Mouse (Mus musculus) forebrain, embryonic 11.5 days (tissue): ENCODE data around the gene Tjp3. TPM values are rescaled to one million over a fixed set of nuclear protein-coding genes. Genes with fewer than 3 reads are reported as not detected.

ENCODE experiments used
- ATAC-seq: fragments of 200-750 bp; cut with Nextera tagmentation; replicated peaks from 2 replicates; pipeline ENCODE4 v1.8.0; 2017; ENCODE audit warnings: moderate TSS enrichment; ENCODE audit not compliant: low FRiP score
- DNase-seq: peaks from one replicate; pipeline ENCODE4 v3.0.0-alpha.2; 2017; ENCODE audit warnings: low spot score
- H3K27ac ChIP-seq: fragments of 300-500 bp; sonication (generic); 2 replicates; pipeline ENCODE4 v1.5.1; 2014; ENCODE audit warnings: low read depth, low read length
- H3K27me3 ChIP-seq: fragments of 300-500 bp; sonication (generic); 2 replicates; pipeline ENCODE4 v1.6.1; 2014; ENCODE audit warnings: mild to moderate bottlenecking, low read length, mixed read lengths; ENCODE audit not compliant: control insufficient read depth, insufficient read depth
- H3K36me3 ChIP-seq: fragments of 300-500 bp; sonication (generic); 2 replicates; pipeline ENCODE4 v1.6.1; 2014; ENCODE audit warnings: mild to moderate bottlenecking, low read length, moderate library complexity, mixed read lengths; ENCODE audit not compliant: control insufficient read depth, insufficient read depth
- H3K4me1 ChIP-seq: fragments of 300-500 bp; sonication (generic); replicated peaks from 2 replicates; pipeline ENCODE4 v1.6.1; 2014; ENCODE audit warnings: low read length, mixed read lengths; ENCODE audit not compliant: control insufficient read depth, insufficient read depth
- H3K4me2 ChIP-seq: fragments of 300-500 bp; sonication (generic); 2 replicates; pipeline ENCODE4 v1.6.1; 2014; ENCODE audit warnings: low read depth, mild to moderate bottlenecking, low read length, moderate library complexity, mixed read lengths; ENCODE audit not compliant: severe bottlenecking
- H3K4me3 ChIP-seq: fragments of 300-500 bp; sonication (generic); 2 replicates; pipeline ENCODE4 v1.5.1; 2014; ENCODE audit warnings: low read depth, low read length
- H3K9ac ChIP-seq: fragments of 300-500 bp; sonication (generic); 2 replicates; pipeline ENCODE4 v1.6.1; 2014; ENCODE audit warnings: low read length
- H3K9me3 ChIP-seq: fragments of 300-500 bp; sonication (generic); 2 replicates; pipeline ENCODE4 v1.6.1; 2016; ENCODE audit warnings: low read length, mixed read lengths; ENCODE audit not compliant: control insufficient read depth
- WGBS: fragments of 180-500 bp; shearing (Covaris S2); extraction: QIAGEN DNeasy Blood & Tissue Kit; methylation state at CpG from one replicate; pipeline ENCODE4 v1.1.7; 2014; 5-methylcytosine and 5-hydroxymethylcytosine counted together
- polyA plus RNA-seq: library from polyadenylated mRNA; unstranded; fragments of >200 nt; fragmentation: Nextera tagmentation; extraction: Ambion mirVana; gene quantifications from 2 replicates; pipeline ENCODE4 v1.2.1, GENCODE M21; 2014

The Tjp3 gene
- polyA plus RNA-seq, 1 experiment from 2014 or later = 11.9 TPM

DNA sequence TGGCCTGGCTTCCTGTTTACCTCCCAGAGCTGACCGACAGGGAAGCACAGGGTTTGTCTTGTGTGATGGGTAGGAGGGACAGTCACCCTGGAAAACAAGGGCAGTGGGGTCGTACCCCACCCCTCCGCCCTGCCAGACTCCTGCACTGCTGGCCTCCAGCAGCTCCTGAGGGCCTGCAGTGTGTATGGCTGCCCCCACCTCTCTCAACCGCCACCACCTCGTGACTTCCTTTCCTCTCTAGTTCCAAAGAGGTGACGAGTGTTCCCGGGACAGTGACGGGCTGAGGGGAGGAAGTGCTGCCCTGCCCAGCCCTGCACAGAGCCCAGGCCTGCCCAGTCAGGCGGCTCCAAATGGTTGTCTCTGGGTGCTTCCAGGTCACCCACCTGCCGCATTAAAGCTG is 6.5 kb upstream of the Tjp3 start:
- 79% methylated on average over 10 of the region's 10 CpGs for WGBS
- Histone ChIP-seq H3K36me3 (no peaks in the 10 kb centered on the region), H3K9ac (no peak overlapping the region), H3K27ac (no peak overlapping the region), H3K4me2 (no peak overlapping the region), H3K27me3 (no peaks in the 10 kb centered on the region), H3K4me3 (no peak overlapping the region), H3K9me3 (no peaks in the 10 kb centered on the region), H3K4me1 (peaks cover 17% of the 10 kb centered on the region; the same call in 1 of the 2 replicates)
- ATAC-seq = no peak
- no peak for DNase-seq

GRCm38 (mm10) chr10:81297246-81297645 is 5.9 kb upstream of the Tjp3 start:
- whole genome bisulfite sequencing = 83% methylated on average over 6 of the region's 6 CpGs
- DNase-seq = no peak
- H3K27ac ChIP-seq = no peak overlapping the region
- no peak overlapping the region for H3K9ac ChIP-seq
- H3K9me3 ChIP-seq = no peaks in the 10 kb centered on the region
- no peaks in the 10 kb centered on the region for H3K36me3 ChIP-seq
- H3K27me3 ChIP-seq = no peaks in the 10 kb centered on the region
- peaks cover 17% of the 10 kb centered on the region; the same call in 1 of the 2 replicates for H3K4me1 ChIP-seq
- no peak overlapping the region for H3K4me3 ChIP-seq
- no peak overlapping the region for H3K4me2 ChIP-seq
- ATAC-seq = no peak

DNA sequence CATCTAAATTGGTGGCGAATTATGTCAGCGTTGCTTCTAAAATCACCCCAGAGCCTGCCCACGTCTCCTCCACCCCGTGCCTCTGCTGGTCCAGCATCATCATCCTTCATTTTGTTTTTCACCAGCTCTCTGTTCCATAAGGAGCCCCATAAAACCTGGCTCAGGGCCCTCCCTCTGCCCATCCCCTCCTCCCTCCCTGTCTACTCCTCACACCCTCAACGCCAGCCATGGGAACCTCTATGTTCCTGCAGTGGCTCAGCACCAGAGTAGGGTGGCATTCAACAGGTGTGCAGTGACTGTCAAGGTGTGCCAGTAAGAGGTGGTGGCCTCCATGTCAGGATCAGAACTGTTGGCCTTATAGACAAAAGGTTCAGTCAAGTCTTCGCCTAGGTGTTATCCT is 3.8 kb upstream of the Tjp3 start:
- no peaks in the 10 kb centered on the region for H3K9me3 ChIP-seq
- no peak overlapping the region for H3K4me3 ChIP-seq
- H3K9ac ChIP-seq = no peak overlapping the region
- DNase-seq (no peak), ATAC-seq (no peak)
- peaks cover 20% of the 10 kb centered on the region; the same call in 1 of the 2 replicates for H3K4me1 ChIP-seq
- no peak overlapping the region for H3K4me2 ChIP-seq
- H3K36me3 ChIP-seq = no peaks in the 10 kb centered on the region
- H3K27ac ChIP-seq = no peak overlapping the region
- 91% methylated on average over 6 of the region's 6 CpGs for WGBS
- H3K27me3 ChIP-seq = peaks cover 13% of the 10 kb centered on the region

DNA sequence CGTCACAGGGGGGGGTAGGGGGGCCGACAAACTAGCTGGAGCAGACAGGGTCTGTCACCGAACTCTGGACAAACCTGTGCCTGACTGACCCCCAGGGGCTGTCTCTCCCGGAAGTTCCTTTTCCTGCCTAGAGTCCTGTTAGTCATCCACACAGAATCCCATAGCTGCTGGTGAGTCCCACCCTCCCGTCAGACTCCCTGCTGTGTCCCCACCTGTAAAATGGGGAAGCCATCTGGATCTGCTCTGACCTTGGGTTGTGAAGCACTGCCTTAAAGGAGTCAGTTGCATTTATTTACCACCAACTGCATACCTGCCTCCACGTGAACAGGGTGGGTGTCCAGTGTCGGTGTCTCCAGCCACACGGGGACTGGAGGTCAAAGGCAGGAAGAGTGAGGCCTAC is 3.1 kb upstream of the Tjp3 start:
- WGBS = 70% methylated on average over 8 of the region's 8 CpGs
- peak overlapping the region; percentile 8; the same call in 1 of the 2 replicates for H3K9ac ChIP-seq

GRCm38 (mm10) chr10:81293334-81294030 is 2.1 kb upstream of the Tjp3 start:
- Histone ChIP-seq H3K4me1 (peaks cover 20% of the 10 kb centered on the region; the same call in 1 of the 2 replicates), H3K4me3 (peak overlapping the region; percentile 82), H3K9ac (peak overlapping the region; percentile 90), H3K9me3 (no peaks in the 10 kb centered on the region), H3K36me3 (no peaks in the 10 kb centered on the region), H3K4me2 (peak overlapping the region; percentile 95), H3K27ac (peak overlapping the region; percentile 65; the same call in 1 of the 2 replicates), H3K27me3 (peaks cover 20% of the 10 kb centered on the region)
- DNase-seq = no peak
- peak; percentile 1; the same call in 1 of the 2 replicates for ATAC-seq
- WGBS = 6% methylated on average over 25 of the region's 25 CpGs

More for the DNA sequence above, 3.1 kb upstream of the Tjp3 start:
- peaks cover 20% of the 10 kb centered on the region; the same call in 1 of the 2 replicates for H3K4me1 ChIP-seq
- ATAC-seq = no peak
- peak overlapping the region; percentile 95 for H3K4me2 ChIP-seq
- H3K27me3 ChIP-seq = peaks cover 19% of the 10 kb centered on the region
- no peaks in the 10 kb centered on the region for H3K9me3 ChIP-seq
- H3K27ac ChIP-seq = no peak overlapping the region
- H3K36me3 ChIP-seq = no peaks in the 10 kb centered on the region
- peak overlapping the region; percentile 5; the same call in 1 of the 2 replicates for H3K4me3 ChIP-seq
- DNase-seq = no peak

- H3K36me3 ChIP-seq = no peaks in the 10 kb centered on the region
- peak within 1 kb of the TSS; percentile 82 for H3K4me3 ChIP-seq
- H3K4me1 ChIP-seq = peaks cover 20% of the 10 kb centered on the region; the same call in 1 of the 2 replicates
- H3K27me3 ChIP-seq = peaks cover 20% of the 10 kb centered on the region
- peak within 1 kb of the TSS; percentile 90 for H3K9ac ChIP-seq
- no peaks in the 10 kb centered on the region for H3K9me3 ChIP-seq
- peak within 1 kb of the TSS; percentile 65; the same call in 1 of the 2 replicates for H3K27ac ChIP-seq
- under 1% methylated on average over 80 of the region's 80 CpGs for WGBS
- DNase-seq (peak; percentile 100), ATAC-seq (peak; percentile 94)
- peak within 1 kb of the TSS; percentile 95 for H3K4me2 ChIP-seq
These were observed 1.4 kb upstream of the Tjp3 start, which contains the start of gene Pip5k1c for GRCm38 (mm10) chr10:81292554-81293333. TSS of gene Pip5k1c (plus strand) at chr10:81292963.

GRCm38 (mm10) chr10:81290698-81291460 is 502 bp downstream of the Tjp3 start:
- ATAC-seq = no peak
- Histone ChIP-seq H3K27ac (no peak overlapping the region), H3K27me3 (peaks cover 20% of the 10 kb centered on the region), H3K9ac (no peak overlapping the region), H3K4me2 (no peak overlapping the region), H3K4me1 (peaks cover 18% of the 10 kb centered on the region; the same call in 1 of the 2 replicates), H3K9me3 (no peaks in the 10 kb centered on the region), H3K4me3 (no peak overlapping the region), H3K36me3 (no peaks in the 10 kb centered on the region)
- WGBS = 13% methylated on average over 24 of the region's 24 CpGs
- DNase-seq = no peak

DNA sequence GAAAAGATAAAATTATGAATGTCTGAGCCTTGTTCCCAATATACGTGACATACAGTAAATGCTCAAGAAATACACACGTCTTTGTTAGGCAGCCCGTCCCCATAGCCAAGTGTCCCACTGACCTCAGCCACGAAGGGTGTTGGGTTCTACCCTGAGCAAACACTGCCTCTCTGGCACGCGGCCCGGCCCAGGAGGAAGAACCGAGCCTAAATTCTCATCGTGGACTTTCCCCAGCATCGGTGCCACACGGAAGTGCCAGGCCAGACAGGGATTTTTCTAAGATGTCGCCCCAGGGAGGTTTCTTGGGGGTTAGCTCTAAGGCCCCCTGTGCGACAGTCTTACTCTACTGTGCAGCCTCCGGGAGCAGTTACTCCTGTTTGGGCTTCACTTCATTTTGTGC is 1.6 kb downstream of the Tjp3 start:
- DNase-seq (no peak), ATAC-seq (no peak)
- Histone ChIP-seq H3K4me3 (no peak overlapping the region), H3K9me3 (no peaks in the 10 kb centered on the region), H3K36me3 (no peaks in the 10 kb centered on the region), H3K27ac (no peak overlapping the region), H3K27me3 (peaks cover 26% of the 10 kb centered on the region), H3K4me2 (no peak overlapping the region), H3K4me1 (peaks cover 17% of the 10 kb centered on the region; the same call in 1 of the 2 replicates), H3K9ac (no peak overlapping the region)
- WGBS = 62% methylated on average over 14 of the region's 14 CpGs
